In genomic region chr7:19282791-19283405, GRCm38 (mm10) we compare ENCODE assay signal across 8 mouse cellular contexts. TPM values are rescaled to one million over a fixed set of nuclear protein-coding genes. Genes with fewer than 3 reads are reported as not detected.
A peak's percentile ranks its signal among the peaks of the same experiment; 100 is the strongest.
DNase-seq lines count a peak whose midpoint lies in the region; ATAC-seq lines count a peak whose summit lies in the region.

No protein-coding gene starts in this region.

- H3K9me3 ChIP-seq in heart, embryonic 14.5 days (ENCODE audit: control insufficient read depth, low read length), result no peaks in the 10 kb centered on the region

- H3K4me3 ChIP-seq in heart, embryonic 14.5 days (ENCODE audit: control insufficient read depth in 1 of 2, insufficient read depth in 1 of 2, low read depth in 1 of 2, low read length in 2 of 2), result peak overlapping the region; percentile 46 to 49

- WGBS in heart, embryonic 14.5 days, result 1% methylated on average over 34 of the region's 35 CpGs

- ATAC-seq in frontal cortex, adult (ENCODE audit: low TSS enrichment), result peak; percentile 31
- ATAC-seq in heart, embryonic 14.5 days (ENCODE audit: insufficient number of reproducible peaks, insufficient read depth, low FRiP score, low read depth), result peak; percentile 59; the same call in 1 of the 2 replicates
- peak; percentile 31; the same call in 1 of the 2 replicates for ATAC-seq in megakaryocyte, adult 5-6 weeks (ENCODE audit: poor library complexity, severe bottlenecking)

- no peak for DNase-seq in frontal cortex, postnatal 25 days (ENCODE audit: low spot score in 2 of 2)
- DNase-seq in NIH3T3 (ENCODE audit: low read depth), result peak; percentile 67
- DNase-seq in embryo, embryonic 10 days (ENCODE audit: low spot score), result peak; percentile 71
- DNase-seq in kidney, postnatal 25 days, result peak; percentile 75 to 81
- peak; percentile 70 for DNase-seq in right cerebral cortex, postnatal 4 days

- peak overlapping the region; percentile 95 for H3K4me2 ChIP-seq in heart, embryonic 14.5 days (ENCODE audit: low read length)

- peaks cover 4 to 12% of the 10 kb centered on the region in 2 experiments; a peak in 3 of 4 replicates for H3K4me1 ChIP-seq in heart, embryonic 14.5 days (ENCODE audit: control insufficient read depth in 2 of 2, insufficient read depth in 2 of 2, low read length in 2 of 2)

- H3K36me3 ChIP-seq in heart, embryonic 14.5 days (ENCODE audit: control insufficient read depth, insufficient read depth, low read length), result no peaks in the 10 kb centered on the region

- H3K27ac ChIP-seq in heart, embryonic 14.5 days (replicated peaks in 1 of 2; ENCODE audit: control insufficient read depth in 1 of 2, insufficient read depth in 1 of 2, low read depth in 2 of 2, low read length in 2 of 2), result no peak overlapping the region

- H3K27me3 ChIP-seq in heart, embryonic 14.5 days (ENCODE audit: control insufficient read depth, insufficient read depth, low read length), result peaks cover 50% of the 10 kb centered on the region

- H3K9ac ChIP-seq in heart, embryonic 14.5 days (ENCODE audit: low read length), result peak overlapping the region; percentile 34; the same call in 1 of the 2 replicates

RNA-seq across cellular contexts. Expression of gene Rtn2, which starts 0.5 kb away (rescaled TPM):
- polyA plus RNA-seq in heart, embryonic 14.5 days (2014; fragmentation: Nextera tagmentation; extraction: Ambion mirVana), result 39.2 and 43.6 TPM in 2 replicates
- total RNA-seq in megakaryocyte, adult 5-6 weeks (2015), result 0.48 TPM in 1 of 2 replicates, not detected in the other
- not detected in 2 replicates for total RNA-seq in megakaryocyte, adult 5-6 weeks (2017)

RNA-seq across cellular contexts. Expression of gene Ppm1n, which starts 3.0 kb away (rescaled TPM):
- polyA plus RNA-seq in heart, embryonic 14.5 days (2014; fragmentation: Nextera tagmentation; extraction: Ambion mirVana), result 0.20 TPM in 1 of 2 replicates, not detected in the other
- total RNA-seq in megakaryocyte, adult 5-6 weeks (2015), result not detected in 2 replicates
- not detected in 2 replicates for total RNA-seq in megakaryocyte, adult 5-6 weeks (2017)

RNA-seq across cellular contexts. Expression of gene Vasp, which starts 11.3 kb away (rescaled TPM):
- 66.1 and 68.9 TPM in 2 replicates for polyA plus RNA-seq in heart, embryonic 14.5 days (2014; fragmentation: Nextera tagmentation; extraction: Ambion mirVana)
- 122 and 129 TPM in 2 replicates for total RNA-seq in megakaryocyte, adult 5-6 weeks (2015)
- total RNA-seq in megakaryocyte, adult 5-6 weeks (2017), result 180 and 227 TPM in 2 replicates

RNA-seq across cellular contexts. Expression of gene Fosb, which starts 27.0 kb away (rescaled TPM):
- polyA plus RNA-seq in heart, embryonic 14.5 days (2014; fragmentation: Nextera tagmentation; extraction: Ambion mirVana), result 0.22 TPM in 1 of 2 replicates, not detected in the other
- total RNA-seq in megakaryocyte, adult 5-6 weeks (2015), result 24.0 and 25.4 TPM in 2 replicates
- 26.9 and 30.4 TPM in 2 replicates for total RNA-seq in megakaryocyte, adult 5-6 weeks (2017)

RNA-seq across cellular contexts. Expression of gene Opa3, which starts 54.8 kb away (rescaled TPM):
- polyA plus RNA-seq in heart, embryonic 14.5 days (2014; fragmentation: Nextera tagmentation; extraction: Ambion mirVana), result 36.5 and 38.6 TPM in 2 replicates
- total RNA-seq in megakaryocyte, adult 5-6 weeks (2015), result 12.3 and 15.7 TPM in 2 replicates
- 18.2 and 20.7 TPM in 2 replicates for total RNA-seq in megakaryocyte, adult 5-6 weeks (2017)

Comparison
In these comparisons a context has a peak if more than half of its experiments do, and no peak if none do; other contexts are left out.
1. DNase-seq: peak in NIH3T3 (single experiment), embryo, embryonic 10 days (single experiment), kidney, postnatal 25 days (2 of 2) and right cerebral cortex, postnatal 4 days (single experiment); none in frontal cortex, postnatal 25 days (0 of 2).
2. Peak in every context shown above with its lines, with median percentiles within 50 percentile points of each other: ATAC-seq.